Mouse (Mus musculus): ENCODE results near the gene Gm6096. TPM values are rescaled to one million over a fixed set of nuclear protein-coding genes. Genes with fewer than 3 reads are reported as not detected.

The Gm6096 gene
- polyA plus RNA-seq, 1 experiment, result not detected

DNA sequence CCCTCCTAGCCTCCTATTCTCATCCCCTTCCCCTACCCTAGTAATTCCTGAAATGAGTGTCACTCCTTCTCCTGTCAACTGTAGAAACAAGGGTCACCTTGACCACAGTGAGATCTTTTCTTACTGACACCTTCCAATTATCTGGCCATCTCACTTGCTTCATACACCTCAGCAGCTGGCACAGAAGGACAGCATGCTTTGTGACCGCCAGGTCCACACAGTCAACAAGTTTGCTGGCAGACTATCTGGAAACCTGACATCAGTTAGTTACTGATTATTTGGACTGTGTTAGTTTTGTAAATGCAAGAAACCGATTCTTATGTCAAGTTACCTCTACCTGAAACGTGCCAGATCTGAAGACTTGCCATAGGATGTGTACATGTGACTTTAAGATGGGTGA lies 45.3 kb downstream of the Gm6096 start:
- Histone ChIP-seq H3K4me1 (ENCODE audit: control insufficient read depth, insufficient read depth, insufficient read length) (no peaks in the 10 kb centered on the region), H3K36me3 (ENCODE audit: control insufficient read depth, insufficient read depth, low read length) (no peaks in the 10 kb centered on the region), H3K27ac (ENCODE audit: insufficient read depth, low read length) (no peak overlapping the region), H3K27me3 (ENCODE audit: control insufficient read depth, insufficient read depth, low read length) (no peaks in the 10 kb centered on the region), H3K4me3 (ENCODE audit: extremely low read depth, insufficient read depth, insufficient read length) (no peak overlapping the region)
- 93% methylated on average over 3 of the region's 3 CpGs for WGBS
- TF ChIP-seq CTCF (IDR thresholded peaks at IDR 0.05; ENCODE audit: extremely low read depth, insufficient read depth, insufficient read length, insufficient replicate concordance) (no peak), POLR2A (IDR thresholded peaks at IDR 0.05; ENCODE audit: low read depth, low read length) (no peak)
- DNase-seq (ENCODE audit: low read depth in 1 of 2, low spot score in 2 of 2), result no peak

- Histone ChIP-seq H3K4me1 (ENCODE audit: control insufficient read depth, insufficient read depth, insufficient read length) (no peaks in the 10 kb centered on the region; the same call in 1 of the 2 replicates), H3K4me3 (ENCODE audit: extremely low read depth, insufficient read depth, insufficient read length) (no peak overlapping the region), H3K36me3 (ENCODE audit: control insufficient read depth, insufficient read depth, low read length) (no peaks in the 10 kb centered on the region), H3K27me3 (ENCODE audit: control insufficient read depth, insufficient read depth, low read length) (no peaks in the 10 kb centered on the region), H3K27ac (ENCODE audit: insufficient read depth, low read length) (no peak overlapping the region)
- no peak for DNase-seq (ENCODE audit: low read depth in 1 of 2, low spot score in 2 of 2)
- WGBS, result 97% methylated on average over 2 of the region's 2 CpGs
- TF ChIP-seq POLR2A (IDR thresholded peaks at IDR 0.05; ENCODE audit: low read depth, low read length) (no peak), CTCF (IDR thresholded peaks at IDR 0.05; ENCODE audit: extremely low read depth, insufficient read depth, insufficient read length, insufficient replicate concordance) (no peak)
These were observed 48.0 kb downstream of the Gm6096 start for GRCm38 (mm10) chr7:34298818-34299217.

Other genes starting within 250 kb of the Gm6096 start
- gene Scgb2b27, start 237.1 kb upstream of the Gm6096 start, polyA plus RNA-seq (2012; rRNA removed), result not detected in 2 replicates
- gene Scgb1b27, start 229.6 kb upstream of the Gm6096 start, polyA plus RNA-seq (2012; rRNA removed), result not detected in 2 replicates
- not detected in 2 replicates for gene Scgb1b30, start 155.6 kb upstream of the Gm6096 start, polyA plus RNA-seq (2012; rRNA removed)
- gene Wtip, start 117.8 kb upstream of the Gm6096 start, polyA plus RNA-seq (2012; rRNA removed), result 7.1 and 10.0 TPM in 2 replicates
- gene Uba2, start 81.4 kb upstream of the Gm6096 start, polyA plus RNA-seq (2012; rRNA removed), result 24.7 and 29.6 TPM in 2 replicates
- 20.2 and 25.7 TPM in 2 replicates for gene Pdcd2l, start 54.4 kb upstream of the Gm6096 start, polyA plus RNA-seq (2012; rRNA removed)
- 116 and 161 TPM in 2 replicates for gene Gpi1, start 20.7 kb upstream of the Gm6096 start, polyA plus RNA-seq (2012; rRNA removed)
- 22.9 and 23.6 TPM in 2 replicates for gene 4931406P16Rik, start 62.5 kb downstream of the Gm6096 start, polyA plus RNA-seq (2012; rRNA removed)
- gene Lsm14a, start 142.3 kb downstream of the Gm6096 start, polyA plus RNA-seq (2012; rRNA removed), result 33.6 and 37.1 TPM in 2 replicates